Mouse (Mus musculus) testis, postnatal 14 days (tissue): ENCODE measurements around the gene Slc35b2.
A peak's percentile ranks its signal among the peaks of the same experiment; 100 is the strongest.

Source experiments
- DNase-seq: peaks from one replicate; pipeline ENCODE4 v3.0.0; 2021; ENCODE audit warnings: low spot score

The Slc35b2 gene

DNA sequence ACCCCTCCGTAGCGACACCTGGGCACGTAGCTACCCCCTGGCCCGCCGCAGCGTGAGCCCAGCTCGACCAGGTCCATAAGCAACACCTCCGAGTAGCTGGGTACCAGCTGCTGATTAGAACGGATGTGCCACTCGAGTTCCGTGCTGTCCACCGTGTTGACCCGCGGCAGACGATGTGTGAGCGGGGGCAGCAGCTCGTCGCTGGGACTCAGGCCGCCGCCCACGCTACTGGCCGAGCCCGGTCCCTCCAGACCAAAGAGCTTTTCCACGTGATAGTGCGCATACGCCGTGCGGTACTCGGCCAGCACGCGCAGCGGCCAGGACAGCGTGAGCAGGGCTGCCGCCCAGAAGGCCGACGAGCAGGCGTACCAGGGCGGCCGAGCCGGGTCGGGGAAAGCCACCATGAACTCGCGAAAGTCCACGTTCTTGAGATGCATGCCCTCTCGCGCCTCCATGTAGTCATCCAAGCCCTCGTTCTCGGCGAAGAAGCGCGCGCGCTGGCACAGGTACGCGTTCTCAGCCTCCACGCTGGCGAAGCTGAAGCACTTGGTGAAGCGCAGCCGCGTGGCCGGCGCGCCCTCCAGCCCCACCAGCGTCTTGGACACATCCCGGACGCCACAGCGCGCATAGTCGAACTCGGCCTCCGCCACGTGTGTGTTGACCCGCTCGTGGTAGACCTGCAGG lies 18.3 kb upstream of the Slc35b2 start:
- DNase-seq: no peak

GRCm38 (mm10) chr17:45546941-45547340 lies 16.7 kb upstream of the Slc35b2 start:
- DNase-seq: no peak

GRCm38 (mm10) chr17:45547461-45548190 lies 16.0 kb upstream of the Slc35b2 start:
- DNase-seq: no peak

GRCm38 (mm10) chr17:45548541-45549512 lies 14.8 kb upstream of the Slc35b2 start:
- no peak for DNase-seq

GRCm38 (mm10) chr17:45549617-45550181 lies 14.0 kb upstream of the Slc35b2 start, which contains the start of gene Tmem151b:
Gene Tmem151b, minus strand, starts transcription at chr17:45549677.
- no peak for DNase-seq

GRCm38 (mm10) chr17:45550253-45550652 lies 13.4 kb upstream of the Slc35b2 start:
- no peak for DNase-seq

- no peak for DNase-seq
These were observed 12.4 kb upstream of the Slc35b2 start for GRCm38 (mm10) chr17:45551249-45551796.

DNA sequence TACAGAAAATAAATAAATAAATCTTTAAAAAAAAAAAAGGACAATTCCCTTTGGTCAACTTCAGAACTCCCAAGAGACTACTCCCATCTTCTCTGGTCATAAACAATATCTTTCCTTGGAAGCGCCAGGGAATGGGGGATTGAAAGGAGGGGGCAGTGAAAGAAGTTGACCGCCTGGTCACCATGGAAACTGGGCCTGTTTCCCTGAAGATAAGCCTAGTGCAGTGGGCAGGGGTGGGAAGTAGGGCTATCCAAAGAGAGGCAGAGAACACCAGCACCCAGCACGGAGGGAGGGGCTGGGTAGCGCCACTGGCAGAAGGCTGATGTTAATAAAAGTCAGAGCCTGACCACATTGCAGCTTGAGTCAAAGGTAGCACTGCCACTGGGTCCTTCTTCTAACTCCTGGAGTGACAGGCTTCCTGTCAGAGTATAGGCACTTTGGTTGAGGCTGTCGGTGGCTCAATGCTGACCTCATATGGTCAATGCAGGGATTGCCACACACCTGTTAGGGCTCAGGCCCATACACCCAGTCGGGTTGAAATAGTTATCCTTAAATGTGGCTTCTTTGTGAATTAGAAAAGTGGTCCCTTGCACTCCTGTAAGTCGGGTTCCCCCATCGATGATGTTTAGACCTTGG lies 11.7 kb upstream of the Slc35b2 start:
- no peak for DNase-seq

DNA sequence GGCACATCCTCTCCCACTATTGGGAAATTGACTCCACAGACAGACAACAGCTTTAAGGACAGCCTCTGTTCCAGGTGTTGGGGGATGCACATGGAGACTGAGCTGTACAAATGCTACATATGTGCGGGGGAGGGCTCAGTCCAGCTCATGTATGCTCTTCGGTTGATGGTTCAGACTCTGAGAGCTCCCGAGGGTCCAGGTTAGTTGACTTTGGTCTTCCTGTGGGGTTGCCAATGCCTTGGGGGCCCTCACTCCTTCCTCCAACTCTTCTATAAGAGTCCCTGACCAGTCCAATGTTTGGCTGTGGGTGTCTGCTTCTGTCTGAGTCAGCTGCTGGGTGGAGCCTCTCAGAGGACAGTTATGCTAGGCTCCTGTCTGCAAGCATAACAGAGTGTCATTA lies 10.6 kb upstream of the Slc35b2 start:
- DNase-seq: no peak

DNA sequence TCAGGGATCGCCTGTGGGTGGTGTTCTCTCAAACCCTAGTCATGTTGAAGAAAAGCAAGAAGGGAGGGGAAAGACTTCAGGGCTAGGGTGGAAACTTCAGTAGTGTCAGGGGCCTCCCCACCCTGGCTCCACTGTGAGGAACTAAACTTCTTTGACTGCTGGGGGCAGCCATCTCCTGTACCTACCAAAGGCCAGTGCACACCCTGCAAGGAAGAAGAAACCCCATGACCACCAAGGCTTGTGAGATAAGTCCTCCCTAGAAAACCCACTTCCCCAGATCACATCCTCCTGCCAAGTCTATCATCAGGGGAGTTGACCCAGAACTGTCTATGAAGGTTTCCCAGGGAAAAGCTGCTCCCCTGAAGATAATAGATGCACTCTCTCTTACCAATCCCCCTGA lies 9.3 kb upstream of the Slc35b2 start:
- DNase-seq: no peak

DNA sequence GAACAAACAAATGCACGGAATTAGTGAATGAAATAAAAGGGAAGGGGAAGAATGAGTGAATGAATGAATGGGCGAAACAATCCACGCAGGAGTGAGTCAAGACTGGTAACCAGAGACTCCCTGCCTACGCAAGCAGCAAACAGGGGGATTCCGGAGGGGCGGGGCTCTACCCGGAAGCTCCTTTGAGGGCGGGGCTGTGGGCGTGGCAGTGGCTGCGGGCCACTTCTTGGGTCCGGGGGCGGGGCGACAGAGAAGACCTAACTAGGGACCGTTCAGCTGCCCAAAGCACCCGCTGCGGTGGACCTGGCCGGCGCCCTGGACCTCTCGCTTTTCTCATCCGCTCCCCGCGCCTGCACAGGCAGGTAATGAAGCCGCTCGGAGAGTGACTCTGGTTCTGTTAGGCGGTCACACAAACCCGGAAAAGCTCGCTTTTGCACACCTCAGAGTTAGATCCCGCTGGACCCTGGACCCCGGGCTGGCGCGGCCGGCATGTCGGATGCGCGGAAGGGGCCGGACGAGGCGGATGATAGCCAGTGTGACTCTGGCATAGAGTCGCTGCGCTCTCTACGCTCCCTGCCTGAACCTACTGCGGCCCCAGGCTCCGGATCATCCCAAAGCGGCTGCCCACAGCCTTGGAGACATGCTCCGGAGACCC lies 8.1 kb upstream of the Slc35b2 start, which contains the start of gene Nfkbie:
Gene Nfkbie, plus strand, starts transcription at position 252 of the 655 bp plus-strand sequence.
- peak; percentile 92 for DNase-seq

- DNase-seq: no peak
These were observed 7.6 kb upstream of the Slc35b2 start for GRCm38 (mm10) chr17:45556107-45556489.

- DNase-seq: no peak
These were observed 7.0 kb upstream of the Slc35b2 start for GRCm38 (mm10) chr17:45556514-45557245.

- no peak for DNase-seq
These were observed 6.3 kb upstream of the Slc35b2 start for GRCm38 (mm10) chr17:45557246-45557824.

GRCm38 (mm10) chr17:45557998-45558862 lies 5.4 kb upstream of the Slc35b2 start:
- DNase-seq: no peak

DNA sequence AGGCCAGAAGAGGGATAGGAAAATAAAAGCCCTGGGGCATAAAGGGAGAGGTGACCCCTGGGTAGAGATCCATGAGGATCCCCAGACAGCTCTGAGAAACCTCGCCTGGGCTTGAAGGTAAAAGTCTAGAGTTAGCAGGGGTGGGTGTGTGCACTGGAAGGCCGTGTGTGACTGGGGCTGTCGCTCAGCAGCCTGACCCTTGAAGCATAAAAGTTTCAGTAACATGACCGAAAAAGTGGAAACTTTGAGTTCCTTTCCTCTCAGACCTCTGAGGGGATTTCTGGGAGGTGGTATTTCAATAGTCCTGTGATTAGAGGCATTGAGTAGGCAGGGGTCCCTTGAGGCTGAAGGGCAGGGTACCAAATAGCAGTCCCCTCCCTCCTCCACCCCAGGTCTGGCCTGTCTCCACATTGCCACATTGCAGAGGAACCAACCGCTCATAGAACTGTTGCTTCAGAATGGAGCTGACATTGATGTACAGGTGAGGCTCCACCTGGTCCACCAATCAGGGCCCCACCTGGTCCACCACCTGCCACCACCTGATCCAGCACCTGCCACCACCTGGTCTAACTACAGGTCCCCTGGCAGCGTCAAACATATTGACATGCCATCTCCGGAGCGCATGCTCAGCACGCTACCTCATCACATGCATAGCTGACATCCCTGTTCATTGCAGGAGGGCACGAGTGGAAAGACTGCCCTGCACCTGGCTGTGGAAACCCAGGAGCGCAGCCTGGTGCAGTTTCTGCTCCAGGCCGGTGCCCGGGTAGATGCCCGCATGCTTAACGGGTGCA lies 3.7 kb upstream of the Slc35b2 start:
- DNase-seq: no peak

DNA sequence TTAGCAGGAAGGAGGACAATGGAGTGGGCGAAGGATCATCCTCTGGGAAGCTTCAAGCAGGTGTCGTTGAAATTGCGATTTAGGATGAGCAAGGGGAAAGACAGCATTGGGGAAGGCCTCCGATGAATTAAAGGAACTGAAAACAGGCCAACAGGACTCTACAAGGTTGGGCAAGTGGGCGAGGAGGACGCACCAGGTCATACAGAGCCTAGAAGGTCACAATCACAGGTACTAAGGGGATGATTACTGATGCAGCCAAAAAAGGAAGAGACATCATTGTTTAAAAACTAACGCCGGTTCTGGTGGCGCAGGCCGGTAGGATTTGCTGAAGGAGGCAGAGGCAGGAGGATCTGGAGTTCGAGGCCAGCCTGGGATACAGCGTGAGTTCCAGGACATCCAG lies 458 bp upstream of the Slc35b2 start:
- DNase-seq: no peak
